Mouse (Mus musculus) left cerebral cortex, adult 18-20 months (tissue): ENCODE measurements at regions not wholly inside any gene's neighbourhood (a gene's known extent, or its start where the extent isn't known, plus 50 kb on each side); places are given as distances from the start of the nearest gene placed in this dataset.

Experiments
- DNase-seq, 2 experiments: peaks; one replicate each; pipeline ENCODE4 v3.0.0; 2021 to 2022; ENCODE audit warnings: low spot score in 2 of 2, mixed read lengths in 1 of 2

GRCm38 (mm10) chr1:144317560-144317959 lies 68.5 kb upstream of the Rgs1 start:
- no peak for DNase-seq

DNA sequence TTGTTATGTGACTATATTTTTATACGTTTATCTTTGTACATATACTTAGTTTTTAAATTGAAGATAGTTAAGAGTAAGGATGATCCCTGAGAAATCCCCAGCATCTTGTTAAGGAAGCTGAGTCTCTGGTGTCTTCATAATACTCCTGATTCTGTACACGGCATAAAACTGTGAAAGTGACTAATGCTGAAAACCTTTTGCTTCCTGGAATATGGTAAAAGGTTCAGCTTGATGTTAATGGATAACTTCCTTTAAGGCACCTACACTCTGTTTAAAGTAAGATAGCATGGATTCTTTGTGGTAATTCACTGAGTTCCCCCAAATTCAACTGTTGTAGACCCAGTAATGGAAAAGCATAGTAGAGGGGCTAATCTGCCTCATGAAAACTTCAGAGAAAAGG lies 67.2 kb upstream of the Rgs1 start:
- no peak for DNase-seq

GRCm38 (mm10) chr1:144314382-144314781 lies 65.3 kb upstream of the Rgs1 start:
- no peak for DNase-seq

GRCm38 (mm10) chr1:144313318-144313717 lies 64.3 kb upstream of the Rgs1 start:
- no peak for DNase-seq

DNA sequence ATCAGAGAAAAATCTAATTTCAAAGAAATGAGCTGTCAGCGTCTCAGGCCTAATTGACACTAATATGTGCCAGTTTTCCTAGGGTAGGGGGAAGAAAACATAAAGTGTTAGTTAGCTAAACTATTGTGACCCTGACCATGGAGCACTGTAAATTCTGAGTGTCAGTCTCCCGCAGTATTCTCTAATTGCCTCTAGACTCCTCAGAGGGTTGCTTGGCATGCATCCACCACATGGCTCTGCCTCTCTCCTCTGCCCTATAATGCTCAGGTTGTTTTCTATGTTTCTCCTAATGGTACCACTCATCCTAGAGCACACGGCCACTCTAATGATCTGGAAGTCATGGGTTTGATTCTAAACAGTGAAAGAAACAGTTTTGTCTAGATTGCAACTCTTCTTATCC lies 60.9 kb upstream of the Rgs1 start:
- DNase-seq, result no peak

DNA sequence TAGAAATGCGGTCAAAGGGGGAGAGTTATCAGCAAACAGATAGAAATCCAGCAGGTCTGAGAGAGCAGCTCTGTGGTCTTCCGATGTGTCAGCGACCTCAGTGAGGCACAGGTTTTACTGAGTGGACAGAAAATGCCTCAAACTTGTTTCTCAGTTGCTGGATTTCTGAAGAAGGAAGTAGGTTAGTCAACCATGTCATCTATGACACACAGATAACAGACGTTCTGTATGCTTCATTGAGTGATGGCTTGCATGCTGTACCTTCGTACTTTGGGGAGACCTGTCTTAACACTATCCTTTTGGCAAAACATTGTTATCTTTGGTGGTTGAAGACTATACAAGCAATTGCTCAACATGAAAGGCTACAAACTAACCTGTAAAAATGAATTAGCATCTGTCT lies 59.3 kb upstream of the Rgs1 start:
- no peak for DNase-seq

GRCm38 (mm10) chr1:144307854-144308285 lies 58.8 kb upstream of the Rgs1 start:
- DNase-seq, result no peak

DNA sequence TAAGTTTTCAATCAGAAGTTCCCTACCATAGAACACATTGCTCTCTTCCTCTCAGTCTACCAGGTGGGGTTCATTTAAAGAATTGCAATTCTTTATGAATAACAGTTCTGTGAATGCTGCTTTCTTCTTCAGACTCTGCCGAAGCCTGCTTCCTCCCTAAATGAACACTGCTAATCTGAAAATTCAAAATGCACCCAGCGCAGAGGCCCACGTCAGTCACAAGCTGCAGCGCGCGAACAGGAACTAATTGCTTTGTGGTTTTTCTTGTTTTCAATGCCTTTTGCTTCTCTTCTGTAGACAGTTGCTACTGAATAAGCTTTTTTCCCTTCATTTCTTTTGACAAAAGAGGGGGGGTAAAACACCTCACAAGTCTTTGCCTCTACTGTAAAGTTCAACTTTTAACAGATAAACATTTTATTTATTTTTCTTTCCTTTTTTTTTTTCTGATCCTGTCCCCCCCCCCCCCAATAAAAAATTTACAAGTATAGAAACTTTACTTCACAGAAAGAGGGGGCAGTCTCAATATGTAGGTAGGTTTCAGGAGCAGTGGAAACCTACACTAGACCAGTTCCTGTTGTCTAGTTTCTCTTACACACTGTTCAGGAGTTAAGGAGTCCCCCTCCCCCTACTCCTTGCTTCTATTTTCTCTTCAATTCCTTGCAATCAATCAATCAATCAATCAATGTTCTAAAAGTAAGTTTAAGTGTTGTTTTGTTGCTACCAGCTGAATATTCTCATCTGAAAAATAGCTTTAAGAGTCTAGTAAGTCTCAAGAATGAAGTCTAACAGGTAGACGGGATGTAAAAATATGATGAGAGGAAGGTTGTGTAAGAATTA lies 58.2 kb upstream of the Rgs1 start:
- no peak for DNase-seq

DNA sequence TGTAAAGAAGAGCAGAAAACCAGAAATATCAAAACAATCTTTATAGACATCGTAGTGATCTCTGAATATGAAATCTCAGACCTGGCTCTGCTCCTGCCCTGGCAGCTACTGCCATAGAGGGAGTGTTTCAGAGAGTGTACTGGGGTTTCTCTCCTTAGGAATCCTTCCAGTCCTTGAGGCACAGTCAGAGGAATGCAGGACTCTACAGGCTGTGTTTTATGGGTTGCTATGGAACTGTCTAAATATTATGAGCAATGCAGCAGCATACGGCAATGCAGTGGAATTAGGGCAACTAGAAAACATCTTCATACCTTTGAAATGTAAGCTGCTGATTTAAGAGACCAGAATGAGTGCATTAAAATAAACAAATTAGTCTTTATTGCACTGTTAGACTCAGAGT lies 57.2 kb upstream of the Rgs1 start:
- DNase-seq, result no peak

DNA sequence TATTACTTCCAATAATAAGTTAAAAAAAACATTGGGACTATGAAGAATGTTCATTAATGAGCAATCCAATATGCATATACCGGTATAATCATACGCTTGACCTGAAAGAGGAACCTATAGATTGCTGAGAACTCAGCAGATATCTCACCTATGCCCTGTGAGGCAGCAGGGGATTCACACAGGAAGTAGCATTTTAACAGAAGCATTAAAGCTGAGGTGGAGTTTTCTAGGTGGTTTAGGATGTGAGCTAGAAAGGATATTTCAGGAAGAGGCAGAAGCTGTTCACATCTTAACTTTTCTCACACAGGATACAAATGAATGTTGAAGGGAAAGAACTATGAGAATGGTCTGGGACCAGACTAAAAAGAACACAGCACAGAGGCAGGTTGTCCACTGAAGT lies 51.6 kb upstream of the Rgs1 start:
- DNase-seq, result no peak
